Mouse (Mus musculus): ENCODE measurements around the gene Tasp1. TPM values are rescaled to one million over a fixed set of nuclear protein-coding genes. Genes with fewer than 3 reads are reported as not detected.
"Not testable (repeated sequence)": the region's sequence is repeated elsewhere in the genome, so short reads cannot be mapped to it uniquely, and the experiment has no call there.

Tasp1 gene
- polyA plus RNA-seq, 1 experiment, result 16.4 TPM

GRCm38 (mm10) chr2:139873762-139874161, 192.8 kb downstream of the Tasp1 start:
- WGBS, result 68% methylated on average over 2 of the region's 2 CpGs

GRCm38 (mm10) chr2:139869071-139869470, 197.5 kb downstream of the Tasp1 start:
- H3K27me3 ChIP-seq (ENCODE audit: control insufficient read depth, insufficient read depth, low read length); H3K4me3 ChIP-seq (replicated peaks; ENCODE audit: insufficient read depth, low read depth, low read length); H3K27ac ChIP-seq (ENCODE audit: insufficient read depth, low read length); H3K4me1 ChIP-seq (ENCODE audit: control insufficient read depth, insufficient read depth, low read length); DNase-seq: not testable (repeated sequence)
- 100% methylated on average over 2 of the region's 2 CpGs for WGBS

More at GRCm38 (mm10) chr2:139873762-139874161, 192.8 kb downstream of the Tasp1 start:
- no peaks in the 10 kb centered on the region for H3K4me1 ChIP-seq (ENCODE audit: control insufficient read depth, insufficient read depth, low read length)
- no peak overlapping the region for H3K27ac ChIP-seq (ENCODE audit: insufficient read depth, low read length)
- TF ChIP-seq POLR2A (IDR thresholded peaks at IDR 0.05; ENCODE audit: borderline replicate concordance, insufficient read depth, low read length) (no peak), CTCF (IDR thresholded peaks at IDR 0.05; ENCODE audit: borderline replicate concordance, insufficient read depth, low read depth, low read length) (no peak)
- H3K27me3 ChIP-seq (ENCODE audit: control insufficient read depth, insufficient read depth, low read length), result no peaks in the 10 kb centered on the region
- H3K4me3 ChIP-seq (replicated peaks; ENCODE audit: insufficient read depth, low read depth, low read length), result no peak overlapping the region
- no peak for DNase-seq

DNA sequence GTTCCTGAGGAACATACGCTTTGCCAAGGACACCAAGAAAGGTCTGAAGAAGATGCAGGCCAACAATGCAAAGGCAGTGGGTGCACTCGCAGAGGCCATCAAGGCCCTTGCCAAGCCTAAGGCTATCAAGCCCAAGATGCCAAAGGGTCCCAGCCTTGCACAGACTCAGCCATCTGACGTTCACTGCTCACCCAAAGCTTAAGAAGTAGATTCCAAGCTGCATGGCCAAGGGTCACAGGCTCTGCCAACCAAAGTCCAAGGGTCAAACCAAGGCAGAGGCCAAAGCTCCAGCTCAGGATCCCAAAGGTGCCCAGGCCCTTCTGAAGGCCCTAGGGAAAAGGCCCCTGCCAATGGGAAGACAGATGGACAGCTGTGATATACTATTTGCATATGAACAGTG, 203.2 kb downstream of the Tasp1 start:
- not testable (repeated sequence) for H3K27me3 ChIP-seq (ENCODE audit: control insufficient read depth, insufficient read depth, low read length); H3K4me1 ChIP-seq (ENCODE audit: control insufficient read depth, insufficient read depth, low read length); DNase-seq; H3K27ac ChIP-seq (ENCODE audit: insufficient read depth, low read length); H3K4me3 ChIP-seq (replicated peaks; ENCODE audit: insufficient read depth, low read depth, low read length)
- WGBS, result 65% methylated on average over 3 of the region's 3 CpGs

- 95% methylated on average over 5 of the region's 5 CpGs for WGBS
- Histone ChIP-seq H3K4me3 (replicated peaks; ENCODE audit: insufficient read depth, low read depth, low read length) (no peak overlapping the region), H3K27ac (ENCODE audit: insufficient read depth, low read length) (no peak overlapping the region), H3K27me3 (ENCODE audit: control insufficient read depth, insufficient read depth, low read length) (no peaks in the 10 kb centered on the region), H3K4me1 (ENCODE audit: control insufficient read depth, insufficient read depth, low read length) (no peaks in the 10 kb centered on the region)
- no peak for DNase-seq
- TF ChIP-seq CTCF (IDR thresholded peaks at IDR 0.05; ENCODE audit: borderline replicate concordance, insufficient read depth, low read depth, low read length), result no peak
- no peak for TF ChIP-seq POLR2A (IDR thresholded peaks at IDR 0.05; ENCODE audit: borderline replicate concordance, insufficient read depth, low read length)
Measured at GRCm38 (mm10) chr2:139860133-139860494, 206.5 kb downstream of the Tasp1 start.

DNA sequence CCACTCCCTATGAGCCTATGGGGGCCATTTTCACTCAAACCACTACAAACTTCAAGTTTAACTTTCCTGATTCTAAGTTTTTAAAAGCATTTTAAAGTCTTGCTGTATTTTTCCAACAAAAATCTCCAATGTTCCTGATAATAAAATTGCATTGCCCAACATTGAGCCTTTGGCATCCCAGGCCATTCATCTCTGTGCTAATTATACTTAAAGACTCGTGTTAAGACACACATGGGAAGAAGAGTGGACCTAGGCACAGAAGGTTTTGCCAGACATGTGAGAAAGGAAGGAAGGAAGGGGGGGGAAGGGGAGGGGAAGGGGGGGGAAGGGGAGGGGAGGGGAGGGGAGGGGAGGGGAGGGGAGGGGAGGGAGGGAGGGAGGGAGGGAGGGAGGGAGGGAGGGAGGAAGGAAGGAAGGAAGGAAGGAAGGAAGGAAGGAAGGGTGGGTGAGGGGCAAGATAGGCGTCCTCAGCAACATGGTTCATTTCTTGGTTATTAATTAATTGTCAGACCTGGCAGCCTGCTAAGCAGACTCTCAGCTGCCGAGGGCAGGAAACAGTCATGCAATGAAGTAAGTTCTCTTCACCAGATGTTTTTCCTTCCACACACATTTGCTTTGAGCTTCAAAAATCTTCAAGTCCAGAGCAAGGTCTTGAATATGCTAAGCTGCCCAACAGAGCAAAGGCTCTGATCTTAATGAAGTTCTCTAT, 207.0 kb downstream of the Tasp1 start:
- Histone ChIP-seq H3K4me1 (ENCODE audit: control insufficient read depth, insufficient read depth, low read length) (no peaks in the 10 kb centered on the region), H3K4me3 (replicated peaks; ENCODE audit: insufficient read depth, low read depth, low read length) (no peak overlapping the region), H3K27ac (ENCODE audit: insufficient read depth, low read length) (no peak overlapping the region), H3K27me3 (ENCODE audit: control insufficient read depth, insufficient read depth, low read length) (no peaks in the 10 kb centered on the region)
- 54% methylated on average over 3 of the region's 3 CpGs for WGBS
- TF ChIP-seq CTCF (IDR thresholded peaks at IDR 0.05; ENCODE audit: borderline replicate concordance, insufficient read depth, low read depth, low read length) (no peak), POLR2A (IDR thresholded peaks at IDR 0.05; ENCODE audit: borderline replicate concordance, insufficient read depth, low read length) (no peak)
- DNase-seq, result no peak

DNA sequence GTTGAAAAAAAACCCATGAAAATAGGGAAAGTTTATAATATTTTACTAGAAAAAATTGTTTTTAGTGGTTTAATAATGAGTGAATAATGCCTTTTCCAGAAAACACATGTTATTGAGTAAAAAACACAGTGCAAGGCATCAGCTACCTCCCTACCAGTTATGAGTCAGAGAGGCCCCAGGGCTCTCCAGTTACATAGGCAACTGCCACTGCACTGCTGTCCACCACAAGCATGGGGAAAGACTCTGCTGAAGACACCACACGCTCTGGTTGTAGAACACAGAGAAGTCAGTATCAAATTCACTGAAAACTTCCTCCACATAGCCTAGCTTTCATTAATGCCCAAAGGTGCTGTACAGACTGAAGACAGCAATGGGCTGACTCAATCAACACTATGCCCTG, 217.0 kb downstream of the Tasp1 start:
- no peak overlapping the region for H3K4me3 ChIP-seq (replicated peaks; ENCODE audit: insufficient read depth, low read depth, low read length)
- no peak for DNase-seq
- no peaks in the 10 kb centered on the region for H3K4me1 ChIP-seq (ENCODE audit: control insufficient read depth, insufficient read depth, low read length)
- H3K27ac ChIP-seq (ENCODE audit: insufficient read depth, low read length), result no peak overlapping the region
- TF ChIP-seq POLR2A (IDR thresholded peaks at IDR 0.05; ENCODE audit: borderline replicate concordance, insufficient read depth, low read length) (no peak), CTCF (IDR thresholded peaks at IDR 0.05; ENCODE audit: borderline replicate concordance, insufficient read depth, low read depth, low read length) (no peak)
- H3K27me3 ChIP-seq (ENCODE audit: control insufficient read depth, insufficient read depth, low read length), result no peaks in the 10 kb centered on the region
- 89% methylated on average over 1 of the region's 1 CpGs for WGBS

- DNase-seq, result no peak
- 98% methylated on average over 1 of the region's 1 CpGs for WGBS
Measured at GRCm38 (mm10) chr2:139841359-139841758, 225.2 kb downstream of the Tasp1 start.

GRCm38 (mm10) chr2:139840941-139841340, 225.7 kb downstream of the Tasp1 start:
- 63% methylated on average over 5 of the region's 5 CpGs for WGBS
- no peak overlapping the region for H3K4me3 ChIP-seq (replicated peaks; ENCODE audit: insufficient read depth, low read depth, low read length)

More at GRCm38 (mm10) chr2:139841359-139841758, 225.2 kb downstream of the Tasp1 start:
- H3K4me3 ChIP-seq (replicated peaks; ENCODE audit: insufficient read depth, low read depth, low read length), result no peak overlapping the region
- TF ChIP-seq POLR2A (IDR thresholded peaks at IDR 0.05; ENCODE audit: borderline replicate concordance, insufficient read depth, low read length), result no peak
- TF ChIP-seq CTCF (IDR thresholded peaks at IDR 0.05; ENCODE audit: borderline replicate concordance, insufficient read depth, low read depth, low read length), result no peak
- H3K27ac ChIP-seq (ENCODE audit: insufficient read depth, low read length), result no peak overlapping the region
- no peaks in the 10 kb centered on the region for H3K4me1 ChIP-seq (ENCODE audit: control insufficient read depth, insufficient read depth, low read length)
- no peaks in the 10 kb centered on the region for H3K27me3 ChIP-seq (ENCODE audit: control insufficient read depth, insufficient read depth, low read length)

More at GRCm38 (mm10) chr2:139840941-139841340, 225.7 kb downstream of the Tasp1 start:
- Histone ChIP-seq H3K27me3 (ENCODE audit: control insufficient read depth, insufficient read depth, low read length) (no peaks in the 10 kb centered on the region), H3K4me1 (ENCODE audit: control insufficient read depth, insufficient read depth, low read length) (no peaks in the 10 kb centered on the region), H3K27ac (ENCODE audit: insufficient read depth, low read length) (no peak overlapping the region)
- TF ChIP-seq CTCF (IDR thresholded peaks at IDR 0.05; ENCODE audit: borderline replicate concordance, insufficient read depth, low read depth, low read length) (no peak), POLR2A (IDR thresholded peaks at IDR 0.05; ENCODE audit: borderline replicate concordance, insufficient read depth, low read length) (no peak)
- DNase-seq, result no peak

All from cerebellum, adult 2 months (tissue).